Mouse (Mus musculus) induced T-regulatory cell, adult 2 months (primary cell): Measurements from ENCODE around the gene Heph.
"Not testable (repeated sequence)": the region's sequence is repeated elsewhere in the genome, so short reads cannot be mapped to it uniquely, and the experiment has no call there.

Source experiments
- DNase-seq: peaks from one replicate; pipeline ENCODE4 v3.0.0-alpha.2; 2012; ENCODE audit warnings: low read depth

The Heph gene

GRCm38 (mm10) chrX:96455149-96455548 lies at the start of gene Heph:
Gene Heph (plus strand): TSS chrX:96455359.
- DNase-seq, result no peak

- not testable (repeated sequence) for DNase-seq
Observed at GRCm38 (mm10) chrX:96415351-96415750, 39.8 kb upstream of the Heph start.

GRCm38 (mm10) chrX:96416970-96417369 lies 38.2 kb upstream of the Heph start:
- no peak for DNase-seq

GRCm38 (mm10) chrX:96417733-96418132 lies 37.4 kb upstream of the Heph start:
- DNase-seq, result no peak

- DNase-seq, result no peak
Observed at GRCm38 (mm10) chrX:96419383-96419782, 35.8 kb upstream of the Heph start.

GRCm38 (mm10) chrX:96456201-96456963 lies 1.2 kb downstream of the Heph start, which contains the start of gene Hsf3:
Gene Hsf3 (minus strand): TSS chrX:96456294.
- DNase-seq, result no peak

- no peak for DNase-seq
Observed at GRCm38 (mm10) chrX:96501580-96501979, 46.4 kb downstream of the Heph start.
